Mouse (Mus musculus) CH12.LX (cell line): ENCODE data around the gene Selenow.

Experiments
- CTCF ChIP-seq, 2 experiments: IDR thresholded peaks in 1 of 2; conservative IDR thresholded peaks in 1 of 2; 2 replicates each; pipeline ENCODE4 v1.5.1; 2011 to 2012; ENCODE audit warnings: low read depth in 2 of 2, low read length in 2 of 2, improper control_type of control experiment in 1 of 2, inconsistent platforms in 1 of 2, mild to moderate bottlenecking in 1 of 2, moderate library complexity in 1 of 2
- EP300 ChIP-seq: IDR thresholded peaks from 2 replicates; pipeline ENCODE4 v1.6.1; 2011; ENCODE audit warnings: low read length, improper control_type of control experiment
- JUND ChIP-seq: conservative IDR thresholded peaks from 2 replicates; pipeline ENCODE4 v1.6.1; 2011; ENCODE audit warnings: low read depth, low read length, improper control_type of control experiment
- MAFK ChIP-seq: IDR thresholded peaks from 2 replicates; pipeline ENCODE4 v1.6.1; 2011; ENCODE audit warnings: low read length, improper control_type of control experiment; ENCODE audit not compliant: insufficient replicate concordance
- MAX ChIP-seq: IDR thresholded peaks from 2 replicates; pipeline ENCODE4 v1.6.1; 2011; ENCODE audit warnings: low read length, improper control_type of control experiment
- MAZ ChIP-seq: IDR thresholded peaks from 2 replicates; pipeline ENCODE4 v1.6.1; 2012; ENCODE audit warnings: low read depth, mild to moderate bottlenecking, inconsistent platforms, low read length, improper control_type of control experiment, moderate library complexity
- MXI1 ChIP-seq: IDR thresholded peaks from 2 replicates; pipeline ENCODE4 v1.6.1; 2011; ENCODE audit warnings: mild to moderate bottlenecking, low read depth, low read length, improper control_type of control experiment
- POLR2A ChIP-seq: IDR thresholded peaks from 2 replicates; pipeline ENCODE4 v1.6.1; 2011; ENCODE audit warnings: low read depth, mild to moderate bottlenecking, improper control_type of control experiment, low read length
- USF1 ChIP-seq: IDR thresholded peaks from 2 replicates; pipeline ENCODE4 v1.6.1; 2014; ENCODE audit warnings: low read depth, mild to moderate bottlenecking, inconsistent platforms, low read length, improper control_type of control experiment
- ZMIZ1 ChIP-seq: IDR thresholded peaks from 2 replicates; pipeline ENCODE4 v1.6.1; 2012; ENCODE audit warnings: low read depth, mild to moderate bottlenecking, inconsistent platforms, low read length, improper control_type of control experiment
- ZNF384 ChIP-seq: IDR thresholded peaks from 2 replicates; pipeline ENCODE4 v1.6.1; 2012; ENCODE audit warnings: low read depth, low read length, improper control_type of control experiment, inconsistent platforms

- no peak for TF ChIP-seq MXI1
- no peak for TF ChIP-seq CTCF (conservative IDR thresholded peaks at IDR 0.05 in 1 of 2, IDR thresholded peaks at IDR 0.05 in 1 of 2; ENCODE audit: low read depth in 2 of 2, low read length in 2 of 2)
- no peak for TF ChIP-seq EP300
- TF ChIP-seq POLR2A = no peak
- no peak for TF ChIP-seq USF1
- no peak for TF ChIP-seq MAZ
- TF ChIP-seq JUND = no peak
- TF ChIP-seq ZNF384 = no peak
- no peak for TF ChIP-seq MAFK
- TF ChIP-seq ZMIZ1 = no peak
- TF ChIP-seq MAX = no peak
Measured at GRCm38 (mm10) chr7:15956143-15956542, 33.9 kb upstream of the Selenow start.
